ENCODE assay signal across 8 mouse cellular contexts in genomic region chr17:72603118-72603885, GRCm38 (mm10). TPM values are rescaled to one million over a fixed set of nuclear protein-coding genes. Genes with fewer than 3 reads are reported as not detected.
DNase-seq lines count a peak whose midpoint lies in the region; ATAC-seq lines count a peak whose summit lies in the region.

No protein-coding gene starts in this region.

- H3K4me3 ChIP-seq in forebrain, embryonic 16.5 days (replicated peaks; ENCODE audit: low read length) = peak overlapping the region; percentile 67
- peak overlapping the region; percentile 65 for H3K4me3 ChIP-seq in neural tube, embryonic 15.5 days (replicated peaks)

- peak; percentile 81 for DNase-seq in ES-CJ7 (ENCODE audit: low read depth, low spot score)
- peak; percentile 21 for DNase-seq in c-Kit-positive CD71-positive TER-119-positive erythroid progenitor cells, embryonic 14.5 days (ENCODE audit: low spot score)
- DNase-seq in heart, postnatal 25 days (ENCODE audit: low spot score) = peak; percentile 9
- peak; percentile 89 to 90 for DNase-seq in kidney, postnatal 25 days
- peak; percentile 46 to 57 for DNase-seq in lung, adult 18-20 months
- DNase-seq in thymus, postnatal 14 days = peak; percentile 36

- peak; percentile 24 for ATAC-seq in forebrain, embryonic 16.5 days
- ATAC-seq in neural tube, embryonic 15.5 days (ENCODE audit: low FRiP score) = peak; percentile 26

- intact Hi-C loops in heart, postnatal 25 days (cut with DNase I) = no loop called here

- 1% methylated on average over 40 of the region's 40 CpGs for WGBS in forebrain, embryonic 16.5 days
- 2% methylated on average over 40 of the region's 40 CpGs for WGBS in neural tube, embryonic 15.5 days

- H3K27ac ChIP-seq in forebrain, embryonic 16.5 days (ENCODE audit: low read length) = no peak overlapping the region
- no peak overlapping the region for H3K27ac ChIP-seq in neural tube, embryonic 15.5 days (replicated peaks)

- H3K9ac ChIP-seq in forebrain, embryonic 16.5 days (replicated peaks; ENCODE audit: low read depth, low read length) = peak overlapping the region; percentile 57
- H3K9ac ChIP-seq in neural tube, embryonic 15.5 days (replicated peaks) = peak overlapping the region; percentile 52

- H3K36me3 ChIP-seq in forebrain, embryonic 16.5 days (ENCODE audit: control insufficient read depth, insufficient read depth) = no peaks in the 10 kb centered on the region
- no peaks in the 10 kb centered on the region for H3K36me3 ChIP-seq in neural tube, embryonic 15.5 days

- peak overlapping the region; percentile 72 for H3K4me2 ChIP-seq in forebrain, embryonic 16.5 days (ENCODE audit: low read length)
- peak overlapping the region; percentile 98 for H3K4me2 ChIP-seq in neural tube, embryonic 15.5 days

- H3K27me3 ChIP-seq in forebrain, embryonic 16.5 days (replicated peaks; ENCODE audit: control insufficient read depth, insufficient read depth, low read length) = peaks cover 13% of the 10 kb centered on the region; the same call in 1 of the 2 replicates
- H3K27me3 ChIP-seq in neural tube, embryonic 15.5 days (replicated peaks) = peaks cover 16% of the 10 kb centered on the region

- H3K4me1 ChIP-seq in forebrain, embryonic 16.5 days (replicated peaks; ENCODE audit: control insufficient read depth, insufficient read depth, low read length) = peaks cover 27% of the 10 kb centered on the region
- H3K4me1 ChIP-seq in neural tube, embryonic 15.5 days = peaks cover 40% of the 10 kb centered on the region

- no peaks in the 10 kb centered on the region for H3K9me3 ChIP-seq in forebrain, embryonic 16.5 days (ENCODE audit: control insufficient read depth, low read length)
- H3K9me3 ChIP-seq in neural tube, embryonic 15.5 days (replicated peaks) = no peaks in the 10 kb centered on the region

RNA-seq across cellular contexts. Expression of gene Alk, which starts 1.1 kb away (rescaled TPM):
- 2.0 and 4.7 TPM in 2 replicates for polyA plus RNA-seq in forebrain, embryonic 16.5 days (2015; fragmentation: Nextera tagmentation; extraction: Ambion mirVana)
- not detected for total RNA-seq in heart, postnatal 25 days (2021)
- 6.2 and 8.3 TPM in 2 replicates for polyA plus RNA-seq in neural tube, embryonic 15.5 days (2015; fragmentation: Nextera tagmentation; extraction: Ambion mirVana)

Comparison
In these comparisons a context has a peak if more than half of its experiments do, and no peak if none do; other contexts are left out.
1. DNase-seq: peak in every context shown above with its lines; median percentile 90 in kidney, postnatal 25 days; 81 in ES-CJ7; 52 in lung, adult 18-20 months; 36 in thymus, postnatal 14 days; 21 in c-Kit-positive CD71-positive TER-119-positive erythroid progenitor cells, embryonic 14.5 days; 9 in heart, postnatal 25 days.